Mouse (Mus musculus): ENCODE measurements around the gene Mup20. TPM values are rescaled to one million over a fixed set of nuclear protein-coding genes. Genes with fewer than 3 reads are reported as not detected.

Gene Mup20
- not detected for polyA plus RNA-seq (2014; fragmentation: Illumina TruSeq; extraction: RNeasy Lipid Tissue Mini Kit (QIAGEN cat#74804); ENCODE audit: low read depth, low replicate concordance)

GRCm38 (mm10) chr4:62054058-62054457 lies at the start of gene Mup20:
Gene Mup20, minus strand, starts transcription at chr4:62054158.

GRCm38 (mm10) chr4:62087241-62087640 lies 33.3 kb upstream of the Mup20 start, which contains the start of gene Mup3:
Gene Mup3, minus strand, starts transcription at chr4:62087342.

Other genes with a start within 250 kb of the Mup20 start
- gene Mup5, start 218.9 kb downstream of the Mup20 start, polyA plus RNA-seq (2014; fragmentation: Illumina TruSeq; extraction: RNeasy Lipid Tissue Mini Kit (QIAGEN cat#74804); ENCODE audit: low read depth, low replicate concordance), result not detected
- 0.36 TPM for gene Mup3, start 33.2 kb upstream of the Mup20 start, polyA plus RNA-seq (2014; fragmentation: Illumina TruSeq; extraction: RNeasy Lipid Tissue Mini Kit (QIAGEN cat#74804); ENCODE audit: low read depth, low replicate concordance)
- gene Mup21, start 96.7 kb upstream of the Mup20 start, polyA plus RNA-seq (2014; fragmentation: Illumina TruSeq; extraction: RNeasy Lipid Tissue Mini Kit (QIAGEN cat#74804); ENCODE audit: low read depth, low replicate concordance), result not detected
- 6.1 TPM for gene Zfp37, start 176.9 kb upstream of the Mup20 start, polyA plus RNA-seq (2014; fragmentation: Illumina TruSeq; extraction: RNeasy Lipid Tissue Mini Kit (QIAGEN cat#74804); ENCODE audit: low read depth, low replicate concordance)
- 66.4 TPM for gene Slc31a2, start 208.4 kb upstream of the Mup20 start, polyA plus RNA-seq (2014; fragmentation: Illumina TruSeq; extraction: RNeasy Lipid Tissue Mini Kit (QIAGEN cat#74804); ENCODE audit: low read depth, low replicate concordance)

Data from adipose tissue, adult 10 weeks (tissue).